Mouse (Mus musculus) right cerebral cortex, postnatal 36 days (tissue): ENCODE data around the gene Patj.
"Not testable (repeated sequence)": the region's sequence is repeated elsewhere in the genome, so short reads cannot be mapped to it uniquely, and the experiment has no call there.

ENCODE experiments used
- DNase-seq, 2 experiments: peaks; one replicate each; pipeline ENCODE4 v3.0.0; 2022; ENCODE audit warnings: low spot score in 2 of 2, mixed read lengths in 1 of 2

Gene Patj

DNA sequence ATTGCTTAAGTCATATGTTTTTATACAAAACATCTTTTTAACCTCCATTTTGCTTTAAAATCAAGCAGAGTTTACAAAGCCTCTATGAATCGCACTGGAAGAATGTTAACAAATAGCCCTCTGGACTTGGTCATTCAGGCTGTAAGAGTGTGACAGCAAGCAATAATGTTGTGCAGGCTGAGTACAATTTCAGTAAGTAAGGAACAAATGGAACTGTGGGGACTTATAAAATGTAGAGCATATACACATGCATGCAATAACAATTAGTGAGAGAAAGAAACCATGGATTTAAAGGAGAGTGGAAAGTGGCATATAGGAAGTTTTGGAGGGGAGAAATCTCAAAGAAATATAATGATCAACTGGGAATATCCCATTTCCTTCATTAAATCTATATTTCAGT, 261.2 kb downstream of the Patj start:
- DNase-seq: no peak

DNA sequence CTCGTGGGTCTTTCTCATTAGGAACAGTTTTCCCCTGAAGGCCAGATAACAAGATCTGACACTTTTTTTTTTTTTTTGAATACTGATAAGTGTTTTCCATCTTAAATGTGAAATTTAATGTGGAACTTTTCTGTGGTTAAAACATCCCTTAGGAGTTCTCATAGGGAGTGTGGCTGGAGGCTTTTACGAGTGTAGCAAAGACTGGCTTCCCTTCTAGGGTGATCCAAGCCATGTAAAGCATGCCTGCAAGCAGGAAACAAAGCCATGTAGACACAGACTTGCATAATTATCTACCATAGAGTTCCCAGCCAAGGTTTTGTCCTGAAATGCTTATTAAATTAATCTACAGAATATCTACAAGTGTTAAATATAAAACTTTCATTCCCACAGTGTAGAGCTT, 263.4 kb downstream of the Patj start:
- DNase-seq: no peak

DNA sequence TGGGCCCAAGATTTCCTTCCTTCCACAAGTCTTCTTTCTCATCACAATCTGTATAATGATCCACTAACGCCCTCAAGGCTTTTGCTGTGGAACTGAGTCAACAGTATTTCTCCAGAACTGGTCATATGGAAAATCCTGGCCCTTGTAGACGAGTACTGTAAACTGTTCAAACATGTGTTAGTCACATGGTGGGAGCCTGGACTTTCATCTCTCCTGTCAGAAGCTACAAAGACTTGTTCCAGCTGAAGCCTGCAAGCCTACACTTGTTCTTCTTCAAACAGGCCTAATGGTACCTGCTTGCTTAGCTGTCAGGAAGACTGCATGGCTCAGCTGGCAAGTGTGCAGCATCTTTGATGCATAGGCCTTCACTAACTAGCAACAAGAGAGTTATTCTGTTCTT, 264.9 kb downstream of the Patj start:
- DNase-seq: no peak

DNA sequence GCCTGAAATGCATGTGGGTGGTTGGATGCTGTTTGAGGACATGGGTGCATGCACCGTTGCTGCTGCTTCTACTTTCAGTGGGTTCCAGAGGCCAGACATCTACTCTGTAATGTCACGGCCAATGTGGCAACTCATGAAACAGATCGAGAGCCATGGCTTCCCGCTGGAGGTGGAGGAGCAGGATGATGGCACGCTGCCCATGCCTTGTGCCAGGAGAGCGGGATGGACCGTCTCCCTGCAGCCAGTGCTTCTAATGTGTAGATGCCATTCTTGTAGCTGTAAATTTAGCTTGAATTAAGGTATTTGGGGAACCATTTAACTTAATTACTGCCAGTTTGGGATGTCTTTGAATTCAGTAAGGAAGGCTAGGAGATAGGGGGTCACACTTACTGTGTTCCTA, 270.3 kb downstream of the Patj start:
- no peak for DNase-seq

DNA sequence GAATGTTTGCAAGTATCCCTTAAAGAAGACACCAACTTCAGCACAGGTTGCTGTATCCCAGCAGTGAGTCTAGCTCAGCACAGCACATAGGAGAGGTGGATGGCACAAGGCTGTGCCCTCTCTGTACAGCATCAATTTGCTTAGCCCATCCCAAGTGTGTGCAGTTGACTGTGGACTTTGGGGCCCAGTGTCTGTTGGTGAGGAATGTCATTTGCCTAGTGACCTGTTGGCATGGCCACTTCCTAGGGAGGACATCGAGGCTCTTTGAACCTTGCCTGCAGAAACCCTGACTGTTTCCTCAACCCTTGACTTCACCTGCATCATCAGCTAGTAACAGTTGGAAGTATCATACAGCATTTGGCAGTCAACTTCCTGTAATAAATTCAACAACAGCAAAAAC, 270.9 kb downstream of the Patj start:
- DNase-seq: no peak

DNA sequence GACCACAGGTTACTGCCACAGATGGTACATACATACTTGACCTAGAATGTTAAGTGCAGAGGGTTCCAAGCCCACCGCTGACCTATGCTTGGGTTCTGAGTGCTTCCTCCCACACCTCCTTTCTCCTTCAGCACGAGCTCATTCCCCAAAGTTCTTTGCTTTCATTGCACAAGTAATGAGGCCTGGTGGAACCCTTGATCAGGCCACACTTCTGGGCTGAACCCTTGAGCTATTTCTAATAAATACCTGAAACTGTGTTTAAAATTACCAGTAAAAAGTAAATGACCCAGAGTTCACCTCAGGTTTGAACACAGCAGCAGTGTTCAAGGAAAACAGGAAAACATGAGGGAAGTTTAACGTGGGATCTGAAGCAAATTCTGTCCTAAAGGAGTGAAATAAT, 271.4 kb downstream of the Patj start:
- no peak for DNase-seq

DNA sequence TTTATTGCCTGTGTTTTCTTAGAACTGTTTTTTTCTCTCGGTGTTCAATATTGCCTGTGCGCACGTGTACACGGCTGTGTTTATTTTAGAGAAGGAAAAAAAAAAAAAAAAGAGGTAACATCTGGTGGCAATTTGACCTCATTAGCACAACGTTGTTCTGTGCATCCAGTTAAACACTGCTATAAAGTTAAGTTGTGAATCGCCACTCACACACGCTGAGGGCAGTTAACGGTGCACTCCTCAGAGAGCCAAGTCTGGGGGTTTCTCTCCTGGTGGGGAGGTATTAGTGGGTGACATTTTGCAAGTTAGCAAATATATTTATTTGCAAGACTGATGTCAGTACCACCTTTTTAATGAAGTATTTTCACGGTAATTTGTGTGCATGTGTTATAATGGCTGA, 281.9 kb downstream of the Patj start:
- no peak for DNase-seq

DNA sequence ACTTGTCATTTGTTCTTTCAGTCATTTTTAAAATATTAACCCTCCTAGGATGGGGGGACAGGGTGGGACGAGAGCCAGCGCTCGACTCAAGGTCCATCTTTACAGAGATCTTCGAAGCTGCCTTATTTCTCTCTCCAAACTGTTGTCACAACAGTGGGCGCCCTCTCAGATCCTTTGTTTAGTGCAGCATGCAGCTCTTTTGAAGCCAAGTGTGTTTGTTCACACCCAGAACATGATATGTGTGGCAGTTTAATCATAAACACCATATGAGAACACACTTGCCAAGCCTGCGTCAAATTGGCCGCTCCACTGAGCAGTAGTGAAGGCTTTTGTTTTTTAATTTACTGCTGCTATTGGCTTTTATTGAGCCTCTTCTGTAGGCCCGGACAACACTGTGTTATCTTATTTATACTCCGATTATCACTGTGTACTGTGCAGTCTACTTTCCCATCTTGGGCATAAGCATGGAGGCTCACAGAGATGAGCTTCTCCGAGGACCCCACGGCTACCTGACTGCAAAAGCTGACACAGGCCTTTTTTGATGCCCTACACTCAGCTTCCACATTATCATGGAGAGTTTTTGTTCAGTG, 291.2 kb downstream of the Patj start:
- no peak for DNase-seq

DNA sequence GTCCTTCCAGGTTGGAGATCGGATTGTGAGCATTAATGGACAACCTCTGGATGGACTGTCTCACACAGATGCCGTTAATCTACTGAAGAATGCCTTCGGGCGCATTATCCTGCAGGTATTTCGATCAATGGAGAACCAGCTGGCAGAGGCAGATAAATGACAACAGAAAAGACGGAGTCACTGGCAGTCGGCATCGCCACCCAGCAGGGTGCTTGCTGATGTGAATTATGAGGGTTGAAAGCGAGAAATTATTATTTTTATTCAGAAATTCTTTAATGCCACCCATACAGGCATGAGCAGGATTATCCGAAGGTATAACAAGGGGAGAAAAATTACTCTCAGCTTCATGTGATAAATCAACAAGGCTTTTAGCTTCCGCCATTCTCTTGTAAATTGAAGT, 292.5 kb downstream of the Patj start:
- DNase-seq: no peak

DNA sequence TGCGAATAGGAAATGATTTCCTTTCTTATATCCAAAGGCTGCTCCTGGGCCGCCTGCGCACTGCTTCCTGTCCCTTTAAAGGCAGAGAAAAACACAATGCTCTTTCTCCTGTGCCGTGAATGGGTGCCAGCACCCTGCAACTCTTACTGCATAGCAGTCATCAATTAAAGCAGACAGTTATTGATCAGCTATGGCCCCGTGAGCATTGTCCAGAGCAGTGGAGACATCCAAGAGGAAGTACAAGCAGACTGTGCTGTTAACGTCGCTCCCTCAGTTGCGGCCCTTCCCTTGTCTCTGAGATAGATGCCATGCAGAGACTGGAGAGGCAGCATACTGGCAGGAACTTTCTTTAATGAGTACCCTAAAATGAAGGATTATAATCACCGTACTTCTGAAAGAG, 292.9 kb downstream of the Patj start:
- DNase-seq: no peak

DNA sequence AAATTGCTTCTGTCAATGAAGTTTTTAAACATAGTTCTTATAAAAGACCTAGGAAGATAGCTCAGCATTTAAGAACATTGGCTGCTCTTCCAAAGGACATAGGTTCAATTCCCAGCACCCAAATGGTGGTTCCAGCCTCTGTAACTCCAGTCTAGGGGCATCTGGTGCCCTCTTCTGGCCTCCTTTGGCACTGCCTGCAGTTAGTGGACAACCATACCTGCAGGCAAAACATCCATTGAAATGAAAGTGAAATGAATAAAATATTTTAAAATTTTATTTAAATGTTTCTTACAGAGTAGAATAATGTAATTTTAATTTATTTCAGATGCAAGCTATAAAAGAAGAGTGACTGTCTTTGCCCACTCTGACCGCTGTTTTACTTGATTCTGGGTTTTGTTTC, 294.4 kb downstream of the Patj start:
- no peak for DNase-seq

DNA sequence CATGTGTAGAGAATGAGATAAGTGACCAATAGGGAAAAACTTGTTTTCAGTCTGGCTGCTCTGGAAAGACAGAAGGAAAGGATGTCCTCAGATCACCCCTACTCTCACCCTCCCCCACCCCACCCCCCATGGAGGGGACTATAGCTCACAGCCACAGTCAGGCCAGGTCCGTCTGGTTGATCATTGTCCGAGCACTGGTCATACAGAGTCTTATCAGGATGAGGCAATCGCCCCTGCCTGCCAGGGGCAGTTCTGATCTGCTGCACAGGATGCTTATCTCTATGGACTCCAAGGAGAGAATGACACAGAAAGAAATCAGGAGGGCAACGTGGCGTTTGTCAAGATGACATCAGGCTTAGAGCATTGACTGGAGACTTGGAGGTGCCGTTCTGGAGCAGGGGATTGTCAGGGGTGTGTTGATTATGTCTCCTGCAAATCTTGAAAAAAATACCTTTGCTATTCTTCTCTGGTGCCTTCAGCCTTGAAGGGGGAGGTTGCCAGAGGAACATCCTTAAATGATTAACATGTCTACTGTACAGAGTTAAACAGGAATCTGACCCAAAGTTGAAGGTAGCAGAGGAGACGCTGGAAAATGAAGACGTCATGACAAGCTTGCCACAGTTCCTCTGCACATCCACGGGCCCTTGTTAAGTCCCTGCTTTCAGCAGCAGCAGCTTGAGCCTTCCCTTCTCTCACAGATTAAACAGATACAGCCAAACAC, 298.0 kb downstream of the Patj start:
- DNase-seq: no peak

DNA sequence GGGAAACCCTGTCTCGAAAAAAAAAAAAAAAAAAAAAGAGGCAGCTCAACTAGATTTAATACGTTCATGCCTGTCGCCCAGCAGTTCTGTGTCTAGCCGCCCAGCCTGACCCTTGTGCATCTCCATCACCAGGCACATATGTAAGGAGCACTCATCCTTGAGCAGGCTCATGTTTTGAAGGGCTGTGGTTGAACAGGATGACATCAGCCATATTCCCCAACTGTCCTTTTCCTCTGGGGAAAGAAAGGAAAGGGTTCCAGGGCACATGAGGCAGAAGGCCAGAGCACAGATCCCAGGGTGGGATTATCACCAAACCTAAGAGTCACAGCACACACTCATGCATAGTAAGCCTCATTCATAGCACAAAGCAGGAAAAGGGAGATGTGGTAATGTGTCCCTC, 302.3 kb downstream of the Patj start:
- DNase-seq: no peak

DNA sequence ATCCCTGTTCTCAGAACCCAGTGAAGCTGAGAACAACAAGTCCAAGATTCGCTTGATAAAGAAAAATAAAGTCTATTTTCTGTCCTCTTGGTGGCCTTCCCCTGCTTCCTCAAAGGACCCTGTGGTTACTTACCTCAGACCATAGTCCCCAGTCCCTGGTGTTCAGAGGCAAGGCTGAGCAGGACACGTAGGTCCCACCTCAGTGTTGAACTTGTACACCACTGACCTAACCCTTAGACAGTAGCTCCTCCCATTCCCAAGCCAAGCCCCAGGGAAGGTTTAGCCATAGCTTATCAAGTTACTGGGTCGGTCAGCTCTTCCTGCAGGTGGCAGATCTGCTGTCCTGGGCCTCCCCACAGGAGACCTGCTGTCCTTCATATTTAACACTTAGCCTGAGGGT, 303.3 kb downstream of the Patj start:
- DNase-seq: no peak

DNA sequence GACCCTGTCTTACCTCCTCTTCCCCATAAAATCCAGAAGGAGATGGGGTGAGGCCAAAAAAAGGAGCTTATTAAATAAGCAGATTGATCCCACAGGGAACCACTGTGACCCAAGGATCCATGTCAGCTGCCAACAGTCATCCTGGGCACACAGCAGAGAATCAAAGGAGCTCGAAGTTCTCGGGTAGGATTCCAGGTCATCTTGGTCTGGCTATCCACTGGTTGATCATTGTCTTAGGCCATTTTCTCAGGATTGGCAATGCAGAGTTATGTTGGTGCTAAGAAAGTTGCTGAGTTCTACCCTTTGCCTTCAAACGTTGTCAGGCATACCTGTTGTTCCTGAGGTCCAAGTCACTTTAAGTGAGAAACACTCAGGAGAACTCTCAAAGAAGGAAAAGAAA, 304.6 kb downstream of the Patj start:
- no peak for DNase-seq

DNA sequence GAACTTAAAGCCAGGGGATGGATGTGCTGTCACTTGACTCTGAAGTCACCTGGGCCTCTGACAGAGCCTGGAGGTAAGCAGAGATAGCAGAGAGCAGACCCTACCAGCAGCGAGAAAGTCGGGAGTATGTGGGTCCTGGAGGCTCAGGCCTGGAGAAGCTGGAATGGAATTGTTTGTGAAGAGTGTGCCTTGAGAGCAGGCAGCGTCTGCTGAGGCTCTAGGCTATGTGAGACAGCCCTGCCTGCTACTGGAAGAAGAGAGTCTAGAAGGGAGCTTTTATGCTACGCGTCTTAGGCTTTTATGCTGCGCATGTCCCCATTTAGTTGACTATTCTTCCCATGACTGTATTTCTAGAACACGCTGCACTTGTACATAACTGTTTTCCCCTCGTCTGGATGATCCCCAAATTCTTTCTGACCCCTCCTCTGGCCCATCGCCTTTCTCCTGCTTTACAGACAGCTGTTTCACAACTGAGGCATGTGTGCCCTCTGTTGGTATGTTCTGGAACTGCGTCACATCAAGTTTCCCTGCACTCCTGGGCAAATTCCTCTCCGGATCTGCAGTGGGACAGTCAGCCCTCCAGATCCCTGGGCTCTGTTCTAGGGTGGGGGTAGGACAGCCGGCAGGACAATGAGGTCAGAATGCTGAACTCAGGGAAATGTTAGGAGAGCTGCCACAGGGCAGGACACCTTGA, 306.8 kb downstream of the Patj start:
- DNase-seq: peak; percentile 49 to 51

DNA sequence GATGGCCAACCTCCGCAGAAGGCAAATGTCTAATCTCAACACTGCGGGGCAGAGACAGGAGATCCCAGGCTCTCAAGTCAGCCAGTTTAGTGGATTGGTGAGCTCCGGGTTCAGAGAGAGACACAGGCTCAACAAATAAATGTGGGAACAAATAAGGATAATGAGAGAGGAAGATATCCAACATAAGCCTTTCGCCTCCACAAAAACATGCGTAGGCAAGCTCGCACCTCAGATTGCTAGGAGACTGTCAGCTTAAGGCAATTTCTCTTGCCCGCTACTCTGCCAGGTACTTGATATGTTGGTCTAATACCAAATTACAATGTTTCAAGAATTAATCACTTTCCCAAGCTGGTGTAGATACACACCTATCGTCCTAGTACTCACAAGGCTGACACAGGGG, 315.3 kb downstream of the Patj start:
- DNase-seq: no peak

DNA sequence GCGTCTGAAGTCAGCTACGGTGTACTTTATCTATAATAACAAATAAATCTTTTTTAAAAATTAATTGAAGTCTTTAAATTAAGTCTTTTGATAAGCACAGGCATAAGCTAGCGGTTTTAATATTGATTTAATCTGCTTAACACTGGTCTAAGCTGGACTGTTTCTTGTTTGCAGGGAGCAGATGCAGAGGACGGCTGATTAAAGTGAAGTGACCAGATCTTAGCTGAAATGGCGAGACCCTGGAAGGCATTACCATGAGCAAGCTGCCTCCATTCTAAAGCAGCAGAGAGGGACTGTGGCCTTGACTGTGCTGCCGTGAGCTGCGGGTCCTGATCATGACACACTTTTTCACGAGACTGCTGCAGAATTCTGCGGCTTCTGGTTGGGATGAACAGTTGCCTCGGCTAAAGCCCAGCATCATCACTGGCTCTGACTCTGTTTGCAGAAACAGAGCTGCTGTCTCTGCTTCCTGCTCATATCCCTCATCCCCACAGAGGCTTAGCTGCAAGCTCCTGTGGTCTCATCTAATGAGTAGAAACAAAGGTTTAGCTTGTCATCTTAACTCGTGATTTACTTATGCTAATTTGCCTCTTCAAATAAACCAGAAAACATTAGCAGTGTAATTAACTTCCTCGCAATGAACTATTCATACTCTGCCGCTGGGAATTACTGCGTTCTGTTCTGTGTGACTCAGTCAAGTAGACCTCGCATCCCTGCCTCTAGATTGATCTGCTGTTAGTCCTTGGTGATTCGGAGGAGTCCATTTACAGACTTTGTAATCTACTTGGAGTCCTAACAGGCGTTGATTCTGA, 322.4 kb downstream of the Patj start:
- no peak for DNase-seq

DNA sequence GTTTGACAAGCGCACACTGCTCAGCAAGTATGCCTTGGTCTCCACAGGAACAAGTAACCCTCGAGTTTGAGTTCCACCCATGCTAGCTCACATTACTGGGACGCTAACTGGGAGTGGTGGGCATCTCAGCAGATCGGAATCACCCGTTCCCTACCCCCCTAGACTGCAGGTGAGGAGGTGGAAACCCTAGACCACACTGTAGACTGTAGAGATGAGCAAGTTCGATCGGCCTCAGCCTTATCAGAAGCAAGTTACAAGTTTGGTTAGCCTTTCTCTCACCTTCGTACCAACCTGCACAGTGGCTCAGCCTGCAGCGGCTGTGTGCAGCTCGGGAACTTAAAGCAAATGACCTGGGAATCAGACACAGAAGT, 322.9 kb downstream of the Patj start:
- DNase-seq: no peak

DNA sequence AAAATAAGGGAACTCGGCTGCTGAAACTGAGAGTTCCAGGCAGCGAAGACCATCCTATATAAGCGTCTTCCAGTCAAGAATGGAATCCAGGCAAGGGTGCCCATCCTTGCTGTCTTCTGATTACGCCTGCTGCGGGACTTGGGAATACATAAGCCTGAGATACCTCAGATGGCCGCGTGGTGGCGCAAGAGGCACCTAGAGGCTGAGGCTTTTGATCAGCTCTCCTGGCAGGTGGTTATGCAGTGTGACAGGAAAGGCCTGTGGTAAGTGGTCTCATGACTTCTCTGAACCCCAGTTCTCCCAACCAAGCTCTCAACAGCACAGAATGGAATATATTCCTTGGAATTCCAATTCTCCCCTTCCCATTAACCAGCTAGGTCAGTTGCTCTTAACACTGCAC, 326.9 kb downstream of the Patj start:
- peak; percentile 22 to 33 for DNase-seq

DNA sequence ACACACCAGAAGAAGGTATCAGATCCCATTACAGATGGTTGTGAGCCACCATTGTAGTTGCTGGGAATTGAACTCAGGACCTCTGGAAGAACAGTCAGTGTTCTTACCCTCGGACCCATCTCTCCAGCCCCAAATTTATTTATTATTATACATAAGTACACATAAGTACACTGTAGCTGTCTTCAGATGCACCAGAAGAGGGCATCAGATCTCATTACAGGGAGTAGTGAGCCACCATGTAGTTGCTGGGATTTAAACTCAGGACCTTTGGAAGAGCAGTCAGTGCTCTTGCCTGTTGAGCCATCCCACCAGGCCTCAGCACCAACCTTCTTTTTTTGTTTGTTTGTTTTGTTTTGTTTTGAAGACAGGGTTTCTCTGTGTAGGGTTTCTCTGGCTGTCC, 329.1 kb downstream of the Patj start:
- DNase-seq: not testable (repeated sequence)

DNA sequence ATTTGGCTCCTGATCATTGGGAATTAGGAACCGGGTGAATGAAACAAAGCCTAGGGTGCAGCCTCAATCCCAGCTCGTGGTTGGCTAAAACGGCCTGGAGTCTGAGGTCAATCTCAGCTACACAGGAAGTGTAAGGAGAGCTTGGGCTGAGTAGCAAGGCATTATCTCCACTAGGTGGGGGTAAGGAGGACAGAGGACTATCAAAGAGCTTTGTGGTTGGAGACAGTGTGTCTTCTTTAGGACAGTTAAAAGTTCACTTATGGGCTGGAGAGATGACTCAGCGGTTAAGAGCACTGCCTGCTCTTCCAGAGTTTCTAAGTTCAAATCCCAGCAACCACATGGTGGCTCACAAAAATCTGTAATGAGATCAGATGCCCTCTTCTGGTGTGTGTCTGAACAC, 329.9 kb downstream of the Patj start:
- DNase-seq: no peak
